In the genomic region with DNA sequence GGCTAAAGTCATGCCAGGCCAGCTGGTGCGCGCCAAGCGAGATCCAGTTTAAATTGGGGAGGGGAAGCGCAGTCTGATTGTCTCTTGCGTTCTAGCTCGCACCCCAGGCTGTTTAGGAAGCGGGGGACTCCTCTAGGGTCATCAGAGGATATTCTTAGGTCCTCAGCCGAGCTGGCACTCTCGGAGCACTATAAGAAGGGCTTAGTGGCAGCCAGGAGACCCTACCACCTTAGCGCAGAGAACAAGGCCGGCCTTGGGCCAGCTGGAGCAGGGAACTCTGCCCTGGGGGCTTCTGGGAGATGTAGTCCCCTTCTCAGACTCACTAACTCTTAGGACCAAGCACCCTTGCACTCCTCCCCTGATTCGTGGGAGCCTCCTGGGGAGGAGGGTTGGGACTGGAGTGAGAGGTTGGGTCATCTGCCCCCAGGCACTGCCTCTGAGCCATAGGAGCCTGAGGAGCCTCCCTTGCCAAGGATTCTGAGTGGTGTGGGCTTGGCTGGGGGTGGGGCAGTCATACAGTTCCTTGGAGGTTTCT, we compare ENCODE assay signal across 8 mouse cellular contexts. TPM values are rescaled to one million over a fixed set of nuclear protein-coding genes. Genes with fewer than 3 reads are reported as not detected.
DNase-seq lines count a peak whose midpoint lies in the region; ATAC-seq and TF ChIP-seq lines count a peak whose summit lies in the region.

No protein-coding gene starts in this region.

- no peak for ATAC-seq in megakaryocyte, adult 5-6 weeks (ENCODE audit: poor library complexity, severe bottlenecking)
- ATAC-seq in forebrain, embryonic 16.5 days: peak; percentile 19
- peak; percentile 12; the same call in 1 of the 2 replicates for ATAC-seq in hindbrain, embryonic 15.5 days (ENCODE audit: low FRiP score, low read depth)
- ATAC-seq in limb, embryonic 14.5 days (ENCODE audit: low FRiP score, low read depth): no peak
- ATAC-seq in midbrain, embryonic 16.5 days: 0 out of 2 replicates have a peak, but pooled peaks have one; percentile 5

- H3K27me3 ChIP-seq in megakaryocyte, embryonic 14.5 days (replicated peaks): peaks cover 28% of the 10 kb centered on the region
- H3K27me3 ChIP-seq in forebrain, embryonic 16.5 days (replicated peaks; ENCODE audit: control insufficient read depth, insufficient read depth, low read length): no peaks in the 10 kb centered on the region
- no peaks in the 10 kb centered on the region for H3K27me3 ChIP-seq in hindbrain, embryonic 15.5 days
- no peaks in the 10 kb centered on the region for H3K27me3 ChIP-seq in limb, embryonic 14.5 days (ENCODE audit: control insufficient read depth, insufficient read depth, low read length)
- H3K27me3 ChIP-seq in midbrain, embryonic 16.5 days (ENCODE audit: control insufficient read depth, insufficient read depth, low read depth, low read length): no peaks in the 10 kb centered on the region

- H3K9me3 ChIP-seq in megakaryocyte, embryonic 14.5 days: no peaks in the 10 kb centered on the region
- H3K9me3 ChIP-seq in forebrain, embryonic 16.5 days (ENCODE audit: control insufficient read depth, low read length): no peaks in the 10 kb centered on the region
- no peaks in the 10 kb centered on the region for H3K9me3 ChIP-seq in hindbrain, embryonic 15.5 days
- H3K9me3 ChIP-seq in limb, embryonic 14.5 days (ENCODE audit: control insufficient read depth, low read length): no peaks in the 10 kb centered on the region
- H3K9me3 ChIP-seq in midbrain, embryonic 16.5 days (replicated peaks; ENCODE audit: control insufficient read depth, low read length, poor library complexity, severe bottlenecking): no peaks in the 10 kb centered on the region

- peak overlapping the region; percentile 57 for H3K27ac ChIP-seq in bone marrow macrophage, adult 2 months (ENCODE audit: insufficient read depth, low read depth, low read length)
- peak overlapping the region; percentile 95 for H3K27ac ChIP-seq in forebrain, embryonic 16.5 days (ENCODE audit: low read length)
- H3K27ac ChIP-seq in hindbrain, embryonic 15.5 days (replicated peaks): peak overlapping the region; percentile 98
- H3K27ac ChIP-seq in limb, embryonic 14.5 days (replicated peaks; ENCODE audit: low read depth, low read length): peak overlapping the region; percentile 94
- H3K27ac ChIP-seq in midbrain, embryonic 16.5 days (ENCODE audit: low read length): peak overlapping the region; percentile 97

- TF ChIP-seq POLR2A in bone marrow macrophage, adult 2 months (IDR thresholded peaks at IDR 0.05; ENCODE audit: borderline replicate concordance, low read depth, low read length): no peak
- no peak for TF ChIP-seq POLR2A in limb, embryonic 14.5 days (IDR thresholded peaks at IDR 0.05; ENCODE audit: borderline replicate concordance, extremely low read depth, insufficient read depth, insufficient read length)

- TF ChIP-seq CTCF in bone marrow macrophage, adult 2 months (IDR thresholded peaks at IDR 0.05; ENCODE audit: low read depth, low read length): no peak

- peak overlapping the region; percentile 95 for H3K4me3 ChIP-seq in megakaryocyte, embryonic 14.5 days (replicated peaks)
- H3K4me3 ChIP-seq in bone marrow macrophage, adult 2 months (ENCODE audit: insufficient read depth, low read length): peak overlapping the region; percentile 93
- H3K4me3 ChIP-seq in forebrain, embryonic 16.5 days (replicated peaks; ENCODE audit: low read length): peak overlapping the region; percentile 73
- H3K4me3 ChIP-seq in hindbrain, embryonic 15.5 days: peak overlapping the region; percentile 97
- peak overlapping the region; percentile 97 for H3K4me3 ChIP-seq in limb, embryonic 14.5 days (replicated peaks; ENCODE audit: low read length)
- peak overlapping the region; percentile 92 for H3K4me3 ChIP-seq in midbrain, embryonic 16.5 days (ENCODE audit: low read depth, low read length)

- 0% methylated on average over 12 of the region's 12 CpGs for WGBS in forebrain, embryonic 16.5 days
- WGBS in hindbrain, embryonic 15.5 days: 0% methylated on average over 12 of the region's 12 CpGs
- under 1% methylated on average over 12 of the region's 12 CpGs for WGBS in limb, embryonic 14.5 days
- WGBS in midbrain, embryonic 16.5 days: 0% methylated on average over 12 of the region's 12 CpGs

- no peaks in the 10 kb centered on the region for H3K36me3 ChIP-seq in megakaryocyte, embryonic 14.5 days (replicated peaks; ENCODE audit: low read length)
- no peaks in the 10 kb centered on the region for H3K36me3 ChIP-seq in forebrain, embryonic 16.5 days (ENCODE audit: control insufficient read depth, insufficient read depth)
- H3K36me3 ChIP-seq in hindbrain, embryonic 15.5 days: no peaks in the 10 kb centered on the region
- 0 out of 2 replicates have a peak, but pooled peaks cover 4% of the 10 kb centered on the region for H3K36me3 ChIP-seq in limb, embryonic 14.5 days (ENCODE audit: control insufficient read depth, insufficient read depth, low read length)
- no peaks in the 10 kb centered on the region for H3K36me3 ChIP-seq in midbrain, embryonic 16.5 days (ENCODE audit: control insufficient read depth, insufficient read depth, low read length)

- peak overlapping the region; percentile 88 for H3K9ac ChIP-seq in forebrain, embryonic 16.5 days (replicated peaks; ENCODE audit: low read depth, low read length)
- H3K9ac ChIP-seq in hindbrain, embryonic 15.5 days: peak overlapping the region; percentile 98
- peak overlapping the region; percentile 93 for H3K9ac ChIP-seq in limb, embryonic 14.5 days (ENCODE audit: low read depth, low read length, severe bottlenecking)
- H3K9ac ChIP-seq in midbrain, embryonic 16.5 days (ENCODE audit: low read depth, low read length): peak overlapping the region; percentile 95

- H3K4me1 ChIP-seq in megakaryocyte, embryonic 14.5 days: peaks cover 85% of the 10 kb centered on the region
- peaks cover 26% of the 10 kb centered on the region for H3K4me1 ChIP-seq in bone marrow macrophage, adult 2 months (ENCODE audit: control insufficient read depth, insufficient read depth, low read length)
- peaks cover 62% of the 10 kb centered on the region for H3K4me1 ChIP-seq in forebrain, embryonic 16.5 days (replicated peaks; ENCODE audit: control insufficient read depth, insufficient read depth, low read length)
- H3K4me1 ChIP-seq in hindbrain, embryonic 15.5 days (replicated peaks): peaks cover 69% of the 10 kb centered on the region
- H3K4me1 ChIP-seq in limb, embryonic 14.5 days (ENCODE audit: control insufficient read depth, insufficient read depth, low read length): peaks cover 50% of the 10 kb centered on the region
- H3K4me1 ChIP-seq in midbrain, embryonic 16.5 days (ENCODE audit: control insufficient read depth, insufficient read depth, low read length): peaks cover 52% of the 10 kb centered on the region

- DNase-seq in limb, embryonic 14.5 days (ENCODE audit: low spot score): peak; percentile 73
- peak; percentile 72 for DNase-seq in thymus, postnatal 4 days

- peak overlapping the region; percentile 88 for H3K4me2 ChIP-seq in forebrain, embryonic 16.5 days (ENCODE audit: low read length)
- H3K4me2 ChIP-seq in hindbrain, embryonic 15.5 days: peak overlapping the region; percentile 81
- peak overlapping the region; percentile 69 for H3K4me2 ChIP-seq in limb, embryonic 14.5 days (replicated peaks; ENCODE audit: low read depth, low read length, severe bottlenecking)
- H3K4me2 ChIP-seq in midbrain, embryonic 16.5 days (ENCODE audit: low read length): peak overlapping the region; percentile 93

RNA-seq across cellular contexts. Expression of a gene that starts 1.0 kb away (rescaled TPM):
- 11.6 and 16.1 TPM in 2 replicates for polyA plus RNA-seq in megakaryocyte, embryonic 14.5 days (2012; ENCODE audit: insufficient read depth, low replicate concordance)
- 6.0 TPM in 2 replicates for total RNA-seq in megakaryocyte, adult 5-6 weeks (2015)
- total RNA-seq in megakaryocyte, adult 5-6 weeks (2017): 2.6 and 3.0 TPM in 2 replicates
- 6.7 and 9.5 TPM in 2 replicates for polyA plus RNA-seq in bone marrow macrophage, adult 2 months (2012; ENCODE audit: insufficient read depth, insufficient read length, missing spikeins)
- 13.8 and 15.0 TPM in 2 replicates for polyA plus RNA-seq in forebrain, embryonic 16.5 days (2015; fragmentation: Nextera tagmentation; extraction: Ambion mirVana)
- polyA plus RNA-seq in hindbrain, embryonic 15.5 days (2015; fragmentation: Nextera tagmentation; extraction: Ambion mirVana): 10.7 and 11.9 TPM in 2 replicates
- 41.2 and 53.7 TPM in 2 replicates for polyA plus RNA-seq in limb, embryonic 14.5 days (2012; rRNA removed)
- polyA plus RNA-seq in limb, embryonic 14.5 days (2014; fragmentation: Nextera tagmentation; extraction: Ambion mirVana): 20.5 and 22.7 TPM in 2 replicates
- polyA plus RNA-seq in midbrain, embryonic 16.5 days (2015; fragmentation: Nextera tagmentation; extraction: Ambion mirVana): 10.7 and 10.8 TPM in 2 replicates

RNA-seq across cellular contexts. Expression of a gene that starts 28.8 kb away (rescaled TPM):
- not detected in 2 replicates for polyA plus RNA-seq in megakaryocyte, embryonic 14.5 days (2012; ENCODE audit: insufficient read depth, low replicate concordance)
- not detected in 2 replicates for total RNA-seq in megakaryocyte, adult 5-6 weeks (2015)
- not detected in 2 replicates for total RNA-seq in megakaryocyte, adult 5-6 weeks (2017)
- not detected in 2 replicates for polyA plus RNA-seq in bone marrow macrophage, adult 2 months (2012; ENCODE audit: insufficient read depth, insufficient read length, missing spikeins)
- polyA plus RNA-seq in forebrain, embryonic 16.5 days (2015; fragmentation: Nextera tagmentation; extraction: Ambion mirVana): not detected in 2 replicates
- polyA plus RNA-seq in hindbrain, embryonic 15.5 days (2015; fragmentation: Nextera tagmentation; extraction: Ambion mirVana): not detected in 2 replicates
- polyA plus RNA-seq in limb, embryonic 14.5 days (2012; rRNA removed): 0.33 and 0.91 TPM in 2 replicates
- polyA plus RNA-seq in limb, embryonic 14.5 days (2014; fragmentation: Nextera tagmentation; extraction: Ambion mirVana): 0.40 TPM in 1 of 2 replicates, not detected in the other
- polyA plus RNA-seq in midbrain, embryonic 16.5 days (2015; fragmentation: Nextera tagmentation; extraction: Ambion mirVana): not detected in 2 replicates

RNA-seq across cellular contexts. Expression of a gene that starts 42.6 kb away (rescaled TPM):
- not detected in 2 replicates for polyA plus RNA-seq in megakaryocyte, embryonic 14.5 days (2012; ENCODE audit: insufficient read depth, low replicate concordance)
- not detected in 2 replicates for total RNA-seq in megakaryocyte, adult 5-6 weeks (2015)
- not detected in 2 replicates for total RNA-seq in megakaryocyte, adult 5-6 weeks (2017)
- not detected in 2 replicates for polyA plus RNA-seq in bone marrow macrophage, adult 2 months (2012; ENCODE audit: insufficient read depth, insufficient read length, missing spikeins)
- polyA plus RNA-seq in forebrain, embryonic 16.5 days (2015; fragmentation: Nextera tagmentation; extraction: Ambion mirVana): not detected in 2 replicates
- polyA plus RNA-seq in hindbrain, embryonic 15.5 days (2015; fragmentation: Nextera tagmentation; extraction: Ambion mirVana): not detected in 2 replicates
- polyA plus RNA-seq in limb, embryonic 14.5 days (2012; rRNA removed): not detected in 2 replicates
- polyA plus RNA-seq in limb, embryonic 14.5 days (2014; fragmentation: Nextera tagmentation; extraction: Ambion mirVana): not detected in 2 replicates
- polyA plus RNA-seq in midbrain, embryonic 16.5 days (2015; fragmentation: Nextera tagmentation; extraction: Ambion mirVana): not detected in 2 replicates

Comparison
In these comparisons a context has a peak if more than half of its experiments do, and no peak if none do; other contexts are left out.
1. ATAC-seq: peak in forebrain, embryonic 16.5 days (single experiment), hindbrain, embryonic 15.5 days (single experiment) and midbrain, embryonic 16.5 days (single experiment); none in megakaryocyte, adult 5-6 weeks (single experiment) and limb, embryonic 14.5 days (single experiment).
2. Peak in every context shown above with its lines, with median percentiles within 50 percentile points of each other: H3K4me3 ChIP-seq, H3K27ac ChIP-seq, H3K4me2 ChIP-seq and H3K9ac ChIP-seq.